Mouse (Mus musculus): ENCODE measurements around the gene Snx11. TPM values are rescaled to one million over a fixed set of nuclear protein-coding genes. Genes with fewer than 3 reads are reported as not detected.

Snx11 gene
- polyA plus RNA-seq, 1 experiment from 2014 or later, result 10.3 TPM

DNA sequence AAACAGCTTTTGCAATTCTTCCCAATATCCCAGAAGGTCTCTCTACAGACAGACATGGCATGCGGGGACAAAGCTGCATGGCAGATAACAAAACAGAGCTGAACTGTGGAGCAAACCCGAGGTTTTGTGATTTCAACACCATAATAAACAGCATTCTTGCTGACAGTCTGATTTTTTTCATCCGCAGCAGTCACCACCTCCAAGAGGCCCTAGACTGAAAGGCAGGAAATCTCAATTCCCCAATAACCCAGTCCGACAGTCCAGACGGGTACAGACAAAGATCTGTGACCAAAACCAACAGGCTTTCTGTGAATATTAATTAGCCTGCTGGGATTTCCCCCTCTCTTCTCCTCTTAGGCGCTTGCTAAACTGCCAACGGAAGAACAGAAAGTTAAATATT, 1.7 kb downstream of the Snx11 start:
- ATAC-seq (ENCODE audit: insufficient number of reproducible peaks, low FRiP score, low TSS enrichment, low read depth) (no peak), DNase-seq (ENCODE audit: low spot score) (no peak)
- H3K36me3 ChIP-seq (ENCODE audit: control insufficient read depth, insufficient read depth, low read length), result peaks cover 9% of the 10 kb centered on the region; the same call in 1 of the 2 replicates
- peak overlapping the region; percentile 20; the same call in 1 of the 2 replicates for H3K4me2 ChIP-seq (ENCODE audit: low read depth, severe bottlenecking)
- no peaks in the 10 kb centered on the region for H3K9me3 ChIP-seq (ENCODE audit: control insufficient read depth, low read length)
- no peak overlapping the region for H3K4me3 ChIP-seq (ENCODE audit: low read depth, low read length)
- H3K9ac ChIP-seq (ENCODE audit: low read length), result no peak overlapping the region; the same call in 1 of the 2 replicates
- H3K4me1 ChIP-seq (ENCODE audit: control insufficient read depth, insufficient read depth, low read length), result peaks cover 5% of the 10 kb centered on the region; the same call in 1 of the 2 replicates
- 73% methylated on average over 7 of the region's 7 CpGs for WGBS
- no peak overlapping the region for H3K27ac ChIP-seq (replicated peaks; ENCODE audit: low read depth, low read length)
- H3K27me3 ChIP-seq (ENCODE audit: control insufficient read depth, insufficient read depth, low read length), result no peaks in the 10 kb centered on the region

DNA sequence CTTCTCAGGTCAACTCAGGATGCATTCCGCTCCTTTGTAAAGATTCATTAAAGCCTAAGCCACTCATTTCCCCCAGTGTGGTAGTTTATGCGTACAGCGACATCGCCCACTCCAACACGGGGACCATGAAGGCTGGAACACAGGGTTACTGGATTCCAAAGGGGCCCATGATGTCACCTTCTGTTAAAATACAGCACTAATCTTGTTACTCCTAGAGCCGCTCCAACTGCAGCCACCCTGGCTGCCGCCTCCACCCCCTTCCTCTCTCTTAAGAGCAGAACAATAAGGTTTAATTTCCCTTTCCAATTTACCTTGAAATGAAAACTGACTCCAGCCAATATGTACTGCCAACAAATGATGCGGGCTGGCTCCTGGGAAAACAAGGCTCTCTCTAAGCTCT, 2.3 kb downstream of the Snx11 start:
- H3K4me1 ChIP-seq (ENCODE audit: control insufficient read depth, insufficient read depth, low read length), result peaks cover 5% of the 10 kb centered on the region; the same call in 1 of the 2 replicates
- DNase-seq (ENCODE audit: low spot score) (no peak), ATAC-seq (ENCODE audit: insufficient number of reproducible peaks, low FRiP score, low TSS enrichment, low read depth) (no peak)
- H3K9me3 ChIP-seq (ENCODE audit: control insufficient read depth, low read length), result no peaks in the 10 kb centered on the region
- H3K4me2 ChIP-seq (ENCODE audit: low read depth, severe bottlenecking), result no peak overlapping the region
- WGBS, result 81% methylated on average over 8 of the region's 8 CpGs
- no peak overlapping the region for H3K4me3 ChIP-seq (ENCODE audit: low read depth, low read length)
- no peak overlapping the region for H3K27ac ChIP-seq (replicated peaks; ENCODE audit: low read depth, low read length)
- no peak overlapping the region for H3K9ac ChIP-seq (ENCODE audit: low read length)
- H3K36me3 ChIP-seq (ENCODE audit: control insufficient read depth, insufficient read depth, low read length), result peaks cover 13% of the 10 kb centered on the region; the same call in 1 of the 2 replicates
- H3K27me3 ChIP-seq (ENCODE audit: control insufficient read depth, insufficient read depth, low read length), result no peaks in the 10 kb centered on the region

DNA sequence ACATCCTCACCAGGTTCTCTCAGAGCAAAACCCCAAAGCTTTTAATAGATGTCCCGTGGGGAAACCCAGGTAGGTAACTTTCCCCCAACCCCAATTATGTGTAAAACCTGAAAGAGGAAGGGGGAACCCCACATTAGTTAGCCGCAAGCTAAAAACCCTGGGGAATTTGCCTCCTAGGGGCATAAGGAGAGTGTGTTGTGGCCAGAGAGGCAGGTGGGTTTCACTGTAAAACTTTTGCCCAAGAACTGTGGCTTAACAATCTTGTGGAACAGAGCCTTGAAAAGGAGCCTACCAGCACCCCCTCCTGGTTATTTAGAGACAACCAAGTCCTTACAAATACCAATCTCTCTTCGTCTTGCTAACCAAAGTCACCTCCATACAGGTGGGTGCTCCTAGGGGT, 2.8 kb downstream of the Snx11 start:
- Histone ChIP-seq H3K36me3 (ENCODE audit: control insufficient read depth, insufficient read depth, low read length) (peaks cover 13% of the 10 kb centered on the region; the same call in 1 of the 2 replicates), H3K4me3 (ENCODE audit: low read depth, low read length) (no peak overlapping the region), H3K9me3 (ENCODE audit: control insufficient read depth, low read length) (no peaks in the 10 kb centered on the region), H3K4me2 (ENCODE audit: low read depth, severe bottlenecking) (no peak overlapping the region), H3K4me1 (ENCODE audit: control insufficient read depth, insufficient read depth, low read length) (peaks cover 5% of the 10 kb centered on the region; the same call in 1 of the 2 replicates), H3K27me3 (ENCODE audit: control insufficient read depth, insufficient read depth, low read length) (no peaks in the 10 kb centered on the region), H3K9ac (ENCODE audit: low read length) (no peak overlapping the region), H3K27ac (replicated peaks; ENCODE audit: low read depth, low read length) (no peak overlapping the region)
- 89% methylated on average over 3 of the region's 3 CpGs for WGBS
- ATAC-seq (ENCODE audit: insufficient number of reproducible peaks, low FRiP score, low TSS enrichment, low read depth) (no peak), DNase-seq (ENCODE audit: low spot score) (no peak)

DNA sequence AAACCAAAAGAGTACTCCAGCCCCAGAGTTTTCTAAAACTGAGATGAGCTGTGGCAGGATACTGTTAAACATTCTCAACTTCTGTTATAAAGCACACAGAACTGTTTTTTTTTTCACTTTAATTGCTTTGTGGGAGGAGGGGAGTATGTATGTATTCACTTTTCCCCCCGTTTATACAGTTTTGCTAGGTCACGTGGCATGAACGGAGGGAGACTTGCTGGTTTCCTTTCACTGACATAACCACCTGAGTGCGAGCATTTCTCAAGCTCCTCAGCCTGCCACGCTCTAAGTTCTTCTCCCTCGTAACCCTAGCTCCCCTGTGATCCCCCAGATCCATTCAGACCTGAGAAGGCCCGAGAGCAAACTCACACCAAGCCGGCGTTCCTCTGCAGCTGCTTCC, 4.9 kb downstream of the Snx11 start:
- Histone ChIP-seq H3K9me3 (ENCODE audit: control insufficient read depth, low read length) (no peaks in the 10 kb centered on the region), H3K36me3 (ENCODE audit: control insufficient read depth, insufficient read depth, low read length) (peaks cover 13% of the 10 kb centered on the region; the same call in 1 of the 2 replicates), H3K4me2 (ENCODE audit: low read depth, severe bottlenecking) (no peak overlapping the region), H3K9ac (ENCODE audit: low read length) (no peak overlapping the region), H3K27me3 (ENCODE audit: control insufficient read depth, insufficient read depth, low read length) (no peaks in the 10 kb centered on the region), H3K4me1 (ENCODE audit: control insufficient read depth, insufficient read depth, low read length) (peaks cover 6% of the 10 kb centered on the region), H3K27ac (replicated peaks; ENCODE audit: low read depth, low read length) (no peak overlapping the region), H3K4me3 (ENCODE audit: low read depth, low read length) (no peak overlapping the region)
- ATAC-seq (ENCODE audit: insufficient number of reproducible peaks, low FRiP score, low TSS enrichment, low read depth) (no peak), DNase-seq (ENCODE audit: low spot score) (no peak)
- 90% methylated on average over 9 of the region's 9 CpGs for WGBS

DNA sequence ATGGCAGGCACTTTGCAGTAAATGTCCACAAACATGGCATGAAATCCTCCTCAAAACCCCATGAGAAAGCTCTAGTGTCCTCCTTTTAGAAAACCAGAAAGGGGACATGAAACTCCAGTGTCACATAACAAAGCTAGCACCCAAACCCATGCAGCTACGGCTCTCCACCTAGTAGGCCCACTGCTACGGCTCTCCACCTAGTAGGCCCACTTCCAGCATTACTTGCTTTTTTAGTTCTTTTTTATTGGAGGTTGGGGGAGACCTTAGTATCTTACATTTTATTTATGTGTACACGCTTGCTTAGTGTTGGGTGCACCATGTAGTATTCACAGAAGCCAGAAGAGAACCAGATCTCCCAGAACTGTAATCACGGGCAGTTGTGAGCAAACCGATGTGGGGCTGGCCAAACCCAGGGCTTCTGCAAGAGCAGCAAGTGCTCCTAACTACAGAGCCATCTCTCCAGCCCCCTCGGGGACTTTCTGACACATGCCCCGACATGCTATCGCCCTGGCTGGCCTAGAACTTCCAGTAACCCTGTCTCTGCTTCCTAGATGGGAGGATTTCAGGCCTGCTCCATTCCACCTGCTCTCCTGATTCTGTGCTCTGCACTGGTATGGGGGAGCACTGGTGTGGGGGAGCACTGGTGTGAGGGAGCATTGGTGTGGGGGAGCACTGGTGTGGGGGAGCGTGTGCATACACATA, 5.9 kb downstream of the Snx11 start:
- DNase-seq (ENCODE audit: low spot score) (no peak), ATAC-seq (ENCODE audit: insufficient number of reproducible peaks, low FRiP score, low TSS enrichment, low read depth) (no peak)
- H3K4me2 ChIP-seq (ENCODE audit: low read depth, severe bottlenecking), result no peak overlapping the region
- H3K27me3 ChIP-seq (ENCODE audit: control insufficient read depth, insufficient read depth, low read length), result no peaks in the 10 kb centered on the region
- H3K4me3 ChIP-seq (ENCODE audit: low read depth, low read length), result no peak overlapping the region
- no peaks in the 10 kb centered on the region for H3K9me3 ChIP-seq (ENCODE audit: control insufficient read depth, low read length)
- no peak overlapping the region for H3K9ac ChIP-seq (ENCODE audit: low read length)
- peaks cover 6% of the 10 kb centered on the region for H3K4me1 ChIP-seq (ENCODE audit: control insufficient read depth, insufficient read depth, low read length)
- no peak overlapping the region for H3K27ac ChIP-seq (replicated peaks; ENCODE audit: low read depth, low read length)
- H3K36me3 ChIP-seq (ENCODE audit: control insufficient read depth, insufficient read depth, low read length), result peaks cover 13% of the 10 kb centered on the region; the same call in 1 of the 2 replicates
- 86% methylated on average over 9 of the region's 9 CpGs for WGBS

- 56% methylated on average over 9 of the region's 9 CpGs for WGBS
- H3K36me3 ChIP-seq (ENCODE audit: control insufficient read depth, insufficient read depth, low read length), result peaks cover 13% of the 10 kb centered on the region; the same call in 1 of the 2 replicates
- H3K4me1 ChIP-seq (ENCODE audit: control insufficient read depth, insufficient read depth, low read length), result peaks cover 5% of the 10 kb centered on the region; the same call in 1 of the 2 replicates
- DNase-seq (ENCODE audit: low spot score) (no peak), ATAC-seq (ENCODE audit: insufficient number of reproducible peaks, low FRiP score, low TSS enrichment, low read depth) (no peak)
- H3K9me3 ChIP-seq (ENCODE audit: control insufficient read depth, low read length), result no peaks in the 10 kb centered on the region
- no peak overlapping the region for H3K4me2 ChIP-seq (ENCODE audit: low read depth, severe bottlenecking)
- H3K27me3 ChIP-seq (ENCODE audit: control insufficient read depth, insufficient read depth, low read length), result no peaks in the 10 kb centered on the region
- H3K27ac ChIP-seq (replicated peaks; ENCODE audit: low read depth, low read length), result no peak overlapping the region
- no peak overlapping the region for H3K4me3 ChIP-seq (ENCODE audit: low read depth, low read length)
- H3K9ac ChIP-seq (ENCODE audit: low read length), result no peak overlapping the region
These were observed 9.1 kb downstream of the Snx11 start for GRCm38 (mm10) chr11:96768240-96768639.

DNA sequence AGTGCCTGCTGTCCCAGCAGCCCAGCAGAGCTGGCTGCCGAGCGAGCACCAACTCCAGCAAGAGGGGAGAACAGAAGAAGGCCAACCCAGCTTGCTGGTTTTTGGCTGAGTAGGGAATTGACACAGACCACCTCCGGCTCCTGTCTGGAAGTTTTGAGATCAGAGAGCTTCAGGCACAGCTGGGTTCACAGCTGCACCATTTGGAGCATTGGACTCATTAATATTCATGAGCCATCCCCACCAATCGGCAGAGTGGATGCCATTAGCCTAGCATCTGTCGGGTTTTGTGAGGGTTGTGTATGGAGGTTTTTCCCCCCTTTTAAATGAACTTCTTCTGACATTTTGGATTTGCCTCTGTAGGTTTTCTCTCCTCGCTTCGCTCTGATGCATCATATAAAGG, 10.3 kb downstream of the Snx11 start:
- peaks cover 5% of the 10 kb centered on the region; the same call in 1 of the 2 replicates for H3K4me1 ChIP-seq (ENCODE audit: control insufficient read depth, insufficient read depth, low read length)
- DNase-seq (ENCODE audit: low spot score) (no peak), ATAC-seq (ENCODE audit: insufficient number of reproducible peaks, low FRiP score, low TSS enrichment, low read depth) (no peak)
- no peak overlapping the region for H3K4me3 ChIP-seq (ENCODE audit: low read depth, low read length)
- H3K36me3 ChIP-seq (ENCODE audit: control insufficient read depth, insufficient read depth, low read length), result peaks cover 10% of the 10 kb centered on the region; the same call in 1 of the 2 replicates
- no peak overlapping the region for H3K9ac ChIP-seq (ENCODE audit: low read length)
- H3K9me3 ChIP-seq (ENCODE audit: control insufficient read depth, low read length), result no peaks in the 10 kb centered on the region
- H3K4me2 ChIP-seq (ENCODE audit: low read depth, severe bottlenecking), result no peak overlapping the region
- H3K27ac ChIP-seq (replicated peaks; ENCODE audit: low read depth, low read length), result no peak overlapping the region
- H3K27me3 ChIP-seq (ENCODE audit: control insufficient read depth, insufficient read depth, low read length), result no peaks in the 10 kb centered on the region
- WGBS, result 41% methylated on average over 7 of the region's 7 CpGs

DNA sequence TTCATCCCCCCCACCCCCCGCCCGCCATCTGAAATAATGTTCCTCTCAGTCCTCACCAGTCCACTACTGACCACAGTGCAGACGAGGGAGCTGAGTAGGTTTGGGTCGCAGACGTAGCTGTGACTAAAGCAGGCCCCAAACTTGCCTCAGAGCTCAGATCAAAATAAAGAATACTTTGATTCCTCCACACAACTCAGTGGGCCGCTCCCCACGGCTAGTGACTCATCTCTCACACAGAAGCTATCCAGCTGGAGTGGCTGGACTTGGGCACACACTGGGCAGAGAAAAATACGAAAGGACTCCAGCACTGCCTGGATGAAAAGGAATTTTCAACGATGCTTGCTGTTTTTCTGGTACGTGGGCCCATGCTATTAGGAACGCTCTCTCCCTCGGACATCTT, 10.8 kb downstream of the Snx11 start:
- 81% methylated on average over 12 of the region's 12 CpGs for WGBS
- no peak overlapping the region for H3K4me3 ChIP-seq (ENCODE audit: low read depth, low read length)
- peaks cover 10% of the 10 kb centered on the region; the same call in 1 of the 2 replicates for H3K36me3 ChIP-seq (ENCODE audit: control insufficient read depth, insufficient read depth, low read length)
- no peaks in the 10 kb centered on the region for H3K27me3 ChIP-seq (ENCODE audit: control insufficient read depth, insufficient read depth, low read length)
- H3K9ac ChIP-seq (ENCODE audit: low read length), result no peak overlapping the region
- H3K4me2 ChIP-seq (ENCODE audit: low read depth, severe bottlenecking), result no peak overlapping the region
- no peak overlapping the region for H3K27ac ChIP-seq (replicated peaks; ENCODE audit: low read depth, low read length)
- peaks cover 5% of the 10 kb centered on the region; the same call in 1 of the 2 replicates for H3K4me1 ChIP-seq (ENCODE audit: control insufficient read depth, insufficient read depth, low read length)
- no peak for DNase-seq (ENCODE audit: low spot score)
- no peak for ATAC-seq (ENCODE audit: insufficient number of reproducible peaks, low FRiP score, low TSS enrichment, low read depth)
- no peaks in the 10 kb centered on the region for H3K9me3 ChIP-seq (ENCODE audit: control insufficient read depth, low read length)

All from limb, embryonic 11.5 days (tissue).